Mouse (Mus musculus): ENCODE measurements around the gene Tspyl4.

Gene Tspyl4

DNA sequence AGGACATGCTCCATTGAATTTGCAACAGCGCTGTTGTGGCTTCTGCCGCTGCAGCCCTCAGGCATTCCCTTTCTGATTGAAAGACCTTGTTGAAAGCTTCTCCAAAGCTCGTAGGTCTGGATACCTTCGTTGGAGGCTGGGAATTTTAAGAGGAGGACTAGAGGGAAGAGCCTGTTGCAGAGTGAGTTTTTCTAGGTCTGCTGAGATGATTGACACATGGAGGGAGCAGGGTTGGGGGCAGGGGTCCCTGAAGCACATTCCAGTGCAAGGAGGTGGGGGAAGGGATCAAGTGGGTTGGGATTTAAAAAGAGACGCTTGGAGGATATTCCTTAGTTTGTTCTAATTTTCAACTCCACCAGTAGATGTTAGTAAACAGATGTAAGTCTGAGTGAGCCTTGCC lies 3.1 kb downstream of the Tspyl4 start:
- no peak for DNase-seq (ENCODE audit: low read depth, low spot score)
- Histone ChIP-seq H3K27me3 (ENCODE audit: control insufficient read depth, insufficient read depth, low read length, poor library complexity, severe bottlenecking) (no peaks in the 10 kb centered on the region), H3K36me3 (ENCODE audit: control insufficient read depth, insufficient read depth, low read length, poor library complexity, severe bottlenecking) (no peaks in the 10 kb centered on the region; the same call in 1 of the 2 replicates)

DNA sequence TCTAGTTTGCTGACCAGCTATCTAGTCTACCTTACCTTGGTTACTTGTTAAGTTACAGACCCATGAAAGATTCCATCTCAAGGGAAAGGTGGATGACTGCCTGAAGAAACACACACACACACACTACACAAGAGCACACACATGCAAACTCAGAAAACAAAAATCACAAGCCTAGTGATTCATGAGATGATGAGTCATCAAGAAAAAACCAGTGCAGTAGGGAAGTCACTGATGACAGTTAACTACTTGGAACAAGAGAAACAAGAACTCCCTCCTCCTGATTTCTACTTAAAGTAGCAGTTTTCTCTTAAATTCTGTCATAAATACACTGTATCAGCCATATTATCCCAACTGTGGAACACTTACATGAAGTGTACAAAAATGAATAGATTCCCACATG lies 9.8 kb downstream of the Tspyl4 start:
- H3K27me3 ChIP-seq (ENCODE audit: control insufficient read depth, insufficient read depth, low read length, poor library complexity, severe bottlenecking), result no peaks in the 10 kb centered on the region
- no peaks in the 10 kb centered on the region for H3K36me3 ChIP-seq (ENCODE audit: control insufficient read depth, insufficient read depth, low read length, poor library complexity, severe bottlenecking)
- DNase-seq (ENCODE audit: low read depth, low spot score), result no peak

DNA sequence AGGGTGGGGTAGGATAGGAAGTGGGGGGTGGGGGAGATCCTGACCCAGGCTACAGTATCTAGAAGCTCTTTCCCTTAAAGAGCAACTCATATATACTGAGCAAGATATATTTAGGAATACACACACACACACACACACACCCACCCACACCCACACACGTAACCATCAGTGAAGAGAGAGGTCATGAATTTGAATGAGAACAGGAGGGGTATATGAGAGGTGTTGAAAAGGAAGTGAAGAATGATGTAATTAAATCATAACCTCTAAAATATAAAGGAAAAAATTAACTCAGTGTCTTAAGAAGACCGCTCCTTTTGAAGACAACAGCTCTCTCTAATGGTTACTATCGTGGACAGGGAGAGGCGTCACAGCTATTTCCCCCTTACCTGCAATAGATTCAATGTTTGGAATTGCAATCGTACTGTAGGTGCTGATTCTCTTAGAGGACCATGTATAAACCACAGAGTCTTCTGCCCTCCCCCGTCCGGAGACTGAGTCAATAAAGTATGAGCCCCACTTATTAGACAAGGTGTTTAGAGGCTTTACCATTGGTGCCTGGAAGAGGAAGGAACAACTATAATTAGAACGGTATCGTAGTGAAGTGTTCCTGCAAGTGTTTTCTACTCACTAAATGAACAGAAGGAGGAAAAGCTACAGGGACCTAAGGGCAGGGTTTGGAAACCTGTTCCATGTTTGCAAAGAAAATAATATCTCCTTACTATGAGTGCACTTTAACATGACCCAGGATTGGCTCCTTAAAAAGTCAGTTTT lies 12.9 kb downstream of the Tspyl4 start:
- peaks cover 7% of the 10 kb centered on the region; the same call in 1 of the 2 replicates for H3K36me3 ChIP-seq (ENCODE audit: control insufficient read depth, insufficient read depth, low read length, poor library complexity, severe bottlenecking)
- DNase-seq (ENCODE audit: low read depth, low spot score), result no peak
- H3K27me3 ChIP-seq (ENCODE audit: control insufficient read depth, insufficient read depth, low read length, poor library complexity, severe bottlenecking), result no peaks in the 10 kb centered on the region

DNA sequence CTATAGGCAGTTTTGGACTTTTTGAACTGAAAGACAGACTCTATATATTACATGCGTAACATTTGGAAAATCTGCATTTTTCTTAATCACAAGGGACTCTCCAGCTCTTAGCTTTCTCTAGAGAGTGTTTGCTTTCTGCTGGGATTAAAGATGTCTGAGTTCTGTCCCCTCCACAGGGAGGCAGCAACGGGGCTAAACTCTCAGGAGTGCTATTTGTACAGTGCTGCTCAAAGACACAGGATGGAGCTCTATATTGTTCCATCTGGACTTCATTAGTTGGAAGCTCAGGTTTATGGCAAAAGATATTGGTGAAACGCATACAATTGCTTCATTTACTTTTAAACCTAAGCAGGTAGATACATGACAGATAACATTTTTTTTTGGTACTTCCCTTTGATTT lies 15.3 kb downstream of the Tspyl4 start:
- H3K27me3 ChIP-seq (ENCODE audit: control insufficient read depth, insufficient read depth, low read length, poor library complexity, severe bottlenecking), result no peaks in the 10 kb centered on the region
- no peak for DNase-seq (ENCODE audit: low read depth, low spot score)
- H3K36me3 ChIP-seq (ENCODE audit: control insufficient read depth, insufficient read depth, low read length, poor library complexity, severe bottlenecking), result peaks cover 7% of the 10 kb centered on the region; the same call in 1 of the 2 replicates

DNA sequence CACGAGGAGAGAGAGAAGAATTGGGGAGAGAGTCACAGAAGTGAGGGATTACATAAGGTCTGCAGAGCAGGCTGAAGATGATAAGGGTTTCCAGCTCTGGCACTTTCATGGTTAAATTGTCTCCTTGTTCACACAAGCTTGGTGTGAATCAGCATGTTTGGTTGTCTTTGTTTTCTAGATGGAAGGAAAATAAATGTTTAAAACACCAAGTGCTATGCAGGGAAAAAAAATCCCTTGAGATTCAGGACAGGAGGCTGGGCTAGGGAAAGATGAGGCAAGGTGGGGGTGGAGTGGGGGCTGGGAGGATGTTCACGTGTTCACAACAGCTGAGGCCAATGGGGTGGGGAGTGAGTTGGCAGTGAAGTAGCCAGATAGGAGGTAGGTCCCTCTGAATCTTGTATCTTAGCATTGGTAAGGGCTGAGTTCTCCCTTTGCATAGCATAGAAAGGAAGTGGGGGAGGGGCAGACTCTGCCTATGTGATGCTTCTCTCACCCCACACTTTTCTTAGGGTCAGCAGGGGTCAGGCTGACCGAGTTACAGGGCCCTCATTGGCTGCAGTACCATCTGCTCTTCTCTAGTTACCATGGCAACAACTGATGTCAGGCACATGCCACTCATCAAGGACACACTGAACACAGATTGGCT lies 19.5 kb downstream of the Tspyl4 start:
- Histone ChIP-seq H3K27me3 (ENCODE audit: control insufficient read depth, insufficient read depth, low read length, poor library complexity, severe bottlenecking) (no peaks in the 10 kb centered on the region), H3K36me3 (ENCODE audit: control insufficient read depth, insufficient read depth, low read length, poor library complexity, severe bottlenecking) (peaks cover 7% of the 10 kb centered on the region; the same call in 1 of the 2 replicates)
- DNase-seq (ENCODE audit: low read depth, low spot score), result peak; percentile 10

DNA sequence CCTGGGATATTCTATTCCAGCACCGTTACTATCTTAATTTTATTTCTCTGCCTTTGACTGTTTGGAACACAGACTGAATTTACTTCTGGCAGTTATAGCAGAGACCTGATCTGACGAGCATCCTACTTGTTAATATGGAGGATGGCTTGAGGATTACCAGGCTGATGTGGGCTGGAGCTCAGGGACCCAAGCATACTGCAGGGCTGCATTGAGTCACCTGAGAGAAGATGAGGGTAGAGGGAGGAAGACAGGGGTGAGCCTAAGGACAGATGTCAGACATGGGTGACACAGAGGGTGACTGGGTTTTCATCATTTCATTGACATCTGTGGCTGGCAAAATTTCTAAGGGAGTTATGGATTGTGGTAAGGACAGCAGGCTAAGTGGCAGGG lies 20.0 kb downstream of the Tspyl4 start:
- Histone ChIP-seq H3K27me3 (ENCODE audit: control insufficient read depth, insufficient read depth, low read length, poor library complexity, severe bottlenecking) (no peaks in the 10 kb centered on the region), H3K36me3 (ENCODE audit: control insufficient read depth, insufficient read depth, low read length, poor library complexity, severe bottlenecking) (peaks cover 7% of the 10 kb centered on the region; the same call in 1 of the 2 replicates)
- no peak for DNase-seq (ENCODE audit: low read depth, low spot score)

DNA sequence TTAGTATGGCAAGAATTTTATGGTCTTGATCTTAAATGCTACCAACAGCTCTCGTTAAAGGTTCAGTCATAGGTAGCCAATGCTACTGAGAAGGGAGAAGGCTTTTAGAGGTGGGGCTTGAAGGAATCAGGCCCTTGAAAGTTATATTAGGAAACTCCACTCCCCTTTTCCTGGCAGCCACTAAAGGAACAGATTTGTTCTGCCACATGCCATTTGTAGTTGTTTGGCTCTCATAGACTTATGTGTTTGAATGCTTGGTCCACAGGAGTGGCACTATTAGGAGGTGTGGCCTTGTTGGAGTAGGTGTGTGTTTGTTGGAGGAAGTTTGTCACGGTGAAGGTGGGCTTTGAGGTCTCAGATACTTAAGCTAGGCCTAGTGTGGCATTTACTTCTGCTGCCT lies 23.6 kb downstream of the Tspyl4 start:
- DNase-seq (ENCODE audit: low read depth, low spot score), result no peak
- H3K27me3 ChIP-seq (ENCODE audit: control insufficient read depth, insufficient read depth, low read length, poor library complexity, severe bottlenecking), result no peaks in the 10 kb centered on the region
- no peaks in the 10 kb centered on the region; the same call in 1 of the 2 replicates for H3K36me3 ChIP-seq (ENCODE audit: control insufficient read depth, insufficient read depth, low read length, poor library complexity, severe bottlenecking)

DNA sequence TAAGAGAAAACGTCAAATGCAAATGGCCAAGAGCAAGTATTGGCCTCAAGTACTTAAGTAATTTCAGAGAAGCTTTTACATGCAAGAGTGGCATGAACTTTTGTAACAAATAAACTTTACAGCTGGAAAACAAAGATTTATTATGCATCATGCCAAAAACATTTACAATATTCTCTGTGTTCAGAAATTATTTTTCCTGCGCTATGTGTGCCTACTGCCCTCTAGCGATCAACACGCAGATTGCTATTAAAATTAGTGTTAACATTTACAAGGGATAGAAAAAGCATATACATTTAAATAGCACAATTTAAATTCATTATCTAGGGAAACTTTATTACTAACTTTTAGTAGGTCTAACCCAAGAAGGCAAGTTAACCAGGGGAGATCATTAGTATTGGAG lies 29.5 kb downstream of the Tspyl4 start:
- Histone ChIP-seq H3K36me3 (ENCODE audit: control insufficient read depth, insufficient read depth, low read length, poor library complexity, severe bottlenecking) (no peaks in the 10 kb centered on the region; the same call in 1 of the 2 replicates), H3K27me3 (ENCODE audit: control insufficient read depth, insufficient read depth, low read length, poor library complexity, severe bottlenecking) (no peaks in the 10 kb centered on the region)
- DNase-seq (ENCODE audit: low read depth, low spot score), result peak; percentile 62

DNA sequence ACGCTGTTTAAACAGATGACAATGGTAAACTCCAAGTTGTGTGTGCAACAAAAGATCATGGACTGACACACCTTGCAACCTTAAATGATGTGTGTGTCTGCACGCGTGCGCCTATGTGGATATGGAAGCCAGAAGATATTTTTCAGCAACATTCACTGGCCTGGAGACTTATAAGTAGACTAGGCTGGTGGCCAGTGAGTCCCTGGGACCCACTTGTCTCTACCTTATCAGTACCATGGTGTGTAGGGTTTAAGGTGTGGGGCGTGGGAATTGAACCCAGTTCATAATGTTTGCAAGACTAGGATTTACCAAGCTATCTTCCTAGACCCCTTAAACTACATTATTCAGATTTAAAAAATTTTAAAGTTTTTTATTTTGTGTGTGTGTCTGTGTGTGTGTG lies 29.9 kb downstream of the Tspyl4 start:
- Histone ChIP-seq H3K36me3 (ENCODE audit: control insufficient read depth, insufficient read depth, low read length, poor library complexity, severe bottlenecking) (no peaks in the 10 kb centered on the region; the same call in 1 of the 2 replicates), H3K27me3 (ENCODE audit: control insufficient read depth, insufficient read depth, low read length, poor library complexity, severe bottlenecking) (no peaks in the 10 kb centered on the region)
- DNase-seq (ENCODE audit: low read depth, low spot score), result no peak

DNA sequence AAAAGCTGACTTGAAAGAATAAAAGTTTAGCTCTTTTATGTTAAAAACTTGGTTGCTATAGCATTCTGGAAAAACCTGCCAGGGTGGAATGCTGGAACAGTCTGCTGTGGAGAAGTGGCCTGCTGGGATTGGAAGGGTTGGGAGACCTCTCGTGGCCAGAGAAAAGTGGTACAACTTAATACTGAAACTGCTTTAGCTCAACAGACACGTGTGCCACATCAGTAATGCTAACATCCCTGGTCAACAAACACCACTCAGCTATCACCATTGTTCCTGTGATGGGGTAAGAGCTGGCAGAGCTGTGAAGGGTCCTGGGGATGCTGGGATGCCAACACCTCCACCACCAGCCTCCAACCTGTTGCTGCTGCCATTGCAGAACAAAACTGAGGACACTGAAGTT lies 31.1 kb downstream of the Tspyl4 start:
- DNase-seq (ENCODE audit: low read depth, low spot score), result peak; percentile 31
- no peaks in the 10 kb centered on the region for H3K27me3 ChIP-seq (ENCODE audit: control insufficient read depth, insufficient read depth, low read length, poor library complexity, severe bottlenecking)
- H3K36me3 ChIP-seq (ENCODE audit: control insufficient read depth, insufficient read depth, low read length, poor library complexity, severe bottlenecking), result no peaks in the 10 kb centered on the region

DNA sequence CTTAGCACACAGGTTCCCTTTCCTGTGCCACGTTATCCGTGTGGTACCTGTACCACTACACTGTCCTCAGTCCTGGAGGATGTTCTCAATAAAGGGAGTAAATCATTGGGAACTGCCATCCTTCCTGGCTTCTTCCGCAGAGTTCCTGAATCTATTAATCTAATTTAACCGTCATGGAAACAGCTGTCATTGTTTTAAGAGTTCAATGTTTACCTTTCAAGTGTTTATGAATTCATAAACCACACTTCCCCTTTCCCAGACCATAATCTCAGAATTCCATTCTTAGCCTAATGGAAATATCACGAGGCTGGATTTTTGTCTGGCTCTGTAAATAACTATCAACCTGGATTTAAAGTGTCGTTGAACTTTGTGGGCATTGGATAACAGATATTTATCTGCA lies 43.8 kb downstream of the Tspyl4 start:
- H3K27me3 ChIP-seq (ENCODE audit: control insufficient read depth, insufficient read depth, low read length, poor library complexity, severe bottlenecking), result no peaks in the 10 kb centered on the region
- H3K36me3 ChIP-seq (ENCODE audit: control insufficient read depth, insufficient read depth, low read length, poor library complexity, severe bottlenecking), result 0 out of 2 replicates have a peak, but pooled peaks cover 1% of the 10 kb centered on the region
- no peak for DNase-seq (ENCODE audit: low read depth, low spot score)

DNA sequence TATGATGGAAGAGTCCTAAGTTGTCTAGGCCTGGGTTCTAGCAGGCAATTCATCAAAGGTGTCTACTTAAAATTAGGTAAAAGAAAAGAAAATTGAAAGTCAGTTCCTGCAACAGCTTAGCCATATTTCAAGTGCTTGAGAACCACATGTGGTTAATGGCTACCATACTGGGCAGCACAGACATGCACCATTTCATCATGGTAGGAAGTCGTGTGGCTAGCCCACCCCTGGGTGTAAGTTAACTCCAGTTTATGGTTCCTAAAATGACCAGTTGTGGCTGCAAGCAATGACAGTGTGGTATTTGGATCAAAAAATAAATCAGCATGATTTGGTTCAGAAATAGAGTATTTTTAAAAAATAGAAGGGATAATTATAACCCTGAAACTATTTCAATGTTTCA lies 44.6 kb downstream of the Tspyl4 start:
- DNase-seq (ENCODE audit: low read depth, low spot score), result no peak
- Histone ChIP-seq H3K27me3 (ENCODE audit: control insufficient read depth, insufficient read depth, low read length, poor library complexity, severe bottlenecking) (no peaks in the 10 kb centered on the region), H3K36me3 (ENCODE audit: control insufficient read depth, insufficient read depth, low read length, poor library complexity, severe bottlenecking) (0 out of 2 replicates have a peak, but pooled peaks cover 1% of the 10 kb centered on the region)

All from splenic B cell, adult 2 months (primary cell).